Comparison of ENCODE assay signal across 8 mouse cellular contexts in the genomic region with DNA sequence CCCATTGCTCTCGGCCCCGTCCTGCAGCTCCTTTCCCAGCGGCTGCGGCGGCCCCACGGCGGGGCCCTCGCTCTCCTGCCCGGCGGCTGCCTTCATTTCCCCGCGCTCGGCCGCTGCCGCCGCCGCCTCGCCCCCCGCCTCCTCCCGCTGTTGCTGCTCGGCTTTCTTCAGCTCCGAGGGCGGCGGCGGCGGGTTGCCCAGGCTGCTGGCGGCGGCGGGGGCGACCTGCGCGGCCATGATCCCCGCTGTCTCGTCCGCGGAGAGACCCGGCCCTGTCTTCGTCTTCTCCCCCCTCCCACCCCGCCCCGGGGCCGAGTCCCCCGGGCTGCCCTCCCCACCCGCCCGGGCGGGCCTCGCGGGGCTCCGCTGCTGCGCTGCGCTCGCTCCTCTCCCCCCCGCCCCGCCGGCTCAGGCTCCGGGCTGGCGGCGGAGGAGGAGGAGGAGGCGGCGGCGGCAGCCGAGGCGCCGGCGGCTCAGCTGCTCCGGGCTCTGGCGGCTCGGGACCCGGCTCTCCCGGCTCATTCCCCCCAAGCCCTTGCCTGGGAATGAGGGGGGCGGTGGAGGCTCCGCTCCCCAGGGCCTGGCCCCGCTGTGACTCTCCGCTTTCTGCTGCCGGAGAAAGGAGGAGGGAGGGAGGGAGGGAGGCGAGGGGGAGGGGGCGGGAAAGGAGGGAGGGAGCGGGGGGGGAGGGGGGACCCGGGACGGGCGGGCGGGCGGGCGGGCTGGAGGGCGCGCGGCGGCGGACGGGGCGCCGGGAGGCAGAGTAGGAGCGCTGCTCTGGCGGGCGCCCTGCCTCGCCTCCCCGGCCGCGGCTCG. TPM values are rescaled to one million over a fixed set of nuclear protein-coding genes. Genes with fewer than 3 reads are reported as not detected.
DNase-seq lines count a peak whose midpoint lies in the region; ATAC-seq and TF ChIP-seq lines count a peak whose summit lies in the region.

No protein-coding gene starts in this region.

- WGBS in hindbrain, embryonic 12.5 days: under 1% methylated on average over 61 of the region's 99 CpGs

- peak; percentile 46 to 59; a peak in 2 of 4 replicates for TF ChIP-seq POLR2A in MEL (IDR thresholded peaks at IDR 0.05; ENCODE audit: control insufficient read depth in 1 of 2, insufficient read depth in 1 of 2, low read depth in 1 of 2, low read length in 2 of 2, poor library complexity in 1 of 2)

- peaks cover 14 to 16% of the 10 kb centered on the region in 2 experiments for H3K36me3 ChIP-seq in MEL (ENCODE audit: control insufficient read depth in 1 of 2, insufficient read depth in 2 of 2, low read length in 2 of 2)
- H3K36me3 ChIP-seq in hindbrain, embryonic 12.5 days: no peaks in the 10 kb centered on the region

- peaks cover 74% of the 10 kb centered on the region for H3K79me2 ChIP-seq in MEL (ENCODE audit: control insufficient read depth, insufficient read depth, low read length, poor library complexity)

- peak overlapping the region; percentile 99 for H3K9ac ChIP-seq in MEL (ENCODE audit: control insufficient read depth, low read depth, low read length, poor library complexity, severe bottlenecking)
- H3K9ac ChIP-seq in hindbrain, embryonic 12.5 days: peak overlapping the region; percentile 99

- H3K27me3 ChIP-seq in MEL (ENCODE audit: control insufficient read depth in 1 of 2, insufficient read depth in 2 of 2, low read length in 2 of 2): no peaks in the 10 kb centered on the region
- H3K27me3 ChIP-seq in hindbrain, embryonic 12.5 days: no peaks in the 10 kb centered on the region

- no peak for TF ChIP-seq EP300 in MEL (IDR thresholded peaks at IDR 0.05; ENCODE audit: low read depth in 1 of 2, low read length in 2 of 2)

- no peaks in the 10 kb centered on the region for H3K9me3 ChIP-seq in MEL (replicated peaks; ENCODE audit: insufficient read depth, low read length)
- H3K9me3 ChIP-seq in hindbrain, embryonic 12.5 days (replicated peaks): no peaks in the 10 kb centered on the region

- TF ChIP-seq CTCF in MEL (IDR thresholded peaks at IDR 0.05 in 2 of 3, conservative IDR thresholded peaks at IDR 0.05 in 1 of 3; ENCODE audit: control insufficient read depth in 1 of 3, insufficient read depth in 1 of 3, low read depth in 2 of 3, low read length in 3 of 3, poor library complexity in 1 of 3, severe bottlenecking in 1 of 3): no peak

- no peak for TF ChIP-seq RAD21 in MEL (IDR thresholded peaks at IDR 0.05; ENCODE audit: low read depth, low read length)

- H3K27ac ChIP-seq in MEL (ENCODE audit: control insufficient read depth, low read depth, low read length): peak overlapping the region; percentile 99
- H3K27ac ChIP-seq in hindbrain, embryonic 12.5 days: peak overlapping the region; percentile 100

- H3K4me3 ChIP-seq in MEL (ENCODE audit: control insufficient read depth in 1 of 2, insufficient read depth in 1 of 2, low read depth in 2 of 2, low read length in 2 of 2): peak overlapping the region; percentile 67 to 77; a peak in 3 of 4 replicates
- H3K4me3 ChIP-seq in hindbrain, embryonic 12.5 days: peak overlapping the region; percentile 92

- peak; percentile 67 for ATAC-seq in hindbrain, embryonic 12.5 days (ENCODE audit: low FRiP score)

- peak; percentile 73 for DNase-seq in MEL (ENCODE audit: low read depth, low spot score)
- peak; percentile 82 for DNase-seq in cerebellum, adult 11-12 months
- DNase-seq in forelimb bud, embryonic 11.5 days (ENCODE audit: low read depth, low spot score): peak; percentile 77
- DNase-seq in layer of hippocampus, postnatal 36 days: peak; percentile 74
- peak; percentile 76 to 86 for DNase-seq in lung, postnatal 4 days
- DNase-seq in skeletal muscle tissue, adult 2 months (ENCODE audit: low read depth, low spot score): peak; percentile 77
- peak; percentile 89 for DNase-seq in yolk sac, embryonic 10.5 days (ENCODE audit: low spot score)

- peak overlapping the region; percentile 93 for H3K4me2 ChIP-seq in hindbrain, embryonic 12.5 days (replicated peaks)

- peaks cover 5 to 20% of the 10 kb centered on the region in 2 experiments; a peak in 3 of 4 replicates for H3K4me1 ChIP-seq in MEL (ENCODE audit: control insufficient read depth in 1 of 2, insufficient read depth in 2 of 2, low read length in 2 of 2)
- peaks cover 41% of the 10 kb centered on the region for H3K4me1 ChIP-seq in hindbrain, embryonic 12.5 days

TF ChIP-seq in MEL, 35 proteins besides CTCF, POLR2A, EP300 and RAD21:
- TF ChIP-seq BHLHE40 (IDR thresholded peaks at IDR 0.05; ENCODE audit: borderline replicate concordance, low read depth, low read length) (no peak), CHD2 (IDR thresholded peaks at IDR 0.05; ENCODE audit: low read length) (no peak), KAT2A (conservative IDR thresholded peaks at IDR 0.05; ENCODE audit: low read depth, low read length) (no peak), ZC3H11A (IDR thresholded peaks at IDR 0.05; ENCODE audit: low read depth, low read length) (no peak)

RNA-seq across cellular contexts. Expression of a gene that starts 3.0 kb away (rescaled TPM):
- 18.1 and 22.7 TPM in 2 replicates for total RNA-seq in MEL (2012; rRNA removed)
- polyA plus RNA-seq in MEL (2012; ENCODE audit: insufficient read depth in 1 of 2, insufficient read length in 2 of 2, low read depth in 1 of 2, low replicate concordance in 2 of 2, missing spikeins in 1 of 2): 10 to 100 TPM; 70.6 to 83.3 TPM
- 41.9 and 44.3 TPM in 2 replicates for polyA plus RNA-seq in hindbrain, embryonic 12.5 days (2016; fragmentation: Nextera tagmentation; extraction: Ambion mirVana)
- 10 to 100 TPM; 75.1 to 87.6 TPM for total RNA-seq in layer of hippocampus, postnatal 36 days (2021)

Comparison
In these comparisons a context has a peak if more than half of its experiments do, and no peak if none do; other contexts are left out.
1. Peak in every context shown above with its lines: DNase-seq, ATAC-seq, H3K4me3 ChIP-seq and H3K27ac ChIP-seq.